Mouse (Mus musculus) embryonic facial prominence, embryonic 15.5 days (tissue): ENCODE data around the gene Pald1. TPM values are rescaled to one million over a fixed set of nuclear protein-coding genes. Genes with fewer than 3 reads are reported as not detected.

Source experiments
- ATAC-seq: fragments of 200-750 bp; cut with Nextera tagmentation; 2 replicates; pipeline ENCODE4 v1.8.0; 2017; ENCODE audit warnings: low read depth, moderate TSS enrichment; ENCODE audit not compliant: insufficient number of reproducible peaks, low FRiP score, low TSS enrichment
- H3K27ac ChIP-seq: fragments of 300-500 bp; sonication (generic); replicated peaks from 2 replicates; pipeline ENCODE4 v1.5.1; 2015; ENCODE audit warnings: mild to moderate bottlenecking, inconsistent platforms
- H3K27me3 ChIP-seq: fragments of 300-500 bp; sonication (generic); 2 replicates; pipeline ENCODE4 v1.6.1; 2015; ENCODE audit warnings: inconsistent platforms
- H3K36me3 ChIP-seq: fragments of 300-500 bp; sonication (generic); 2 replicates; pipeline ENCODE4 v1.6.1; 2015; ENCODE audit warnings: mild to moderate bottlenecking, inconsistent platforms
- H3K4me1 ChIP-seq: fragments of 300-500 bp; sonication (generic); 2 replicates; pipeline ENCODE4 v1.6.1; 2015; ENCODE audit warnings: inconsistent platforms
- H3K4me2 ChIP-seq: fragments of 300-500 bp; sonication (generic); replicated peaks from 2 replicates; pipeline ENCODE4 v1.6.1; 2015; ENCODE audit warnings: mild to moderate bottlenecking, inconsistent platforms
- H3K4me3 ChIP-seq: fragments of 300-500 bp; sonication (generic); replicated peaks from 2 replicates; pipeline ENCODE4 v1.5.1; 2015; ENCODE audit warnings: mild to moderate bottlenecking, inconsistent platforms
- H3K9ac ChIP-seq: fragments of 300-500 bp; sonication (generic); 2 replicates; pipeline ENCODE4 v1.6.1; 2015; ENCODE audit warnings: inconsistent platforms
- H3K9me3 ChIP-seq: fragments of 300-500 bp; sonication (generic); replicated peaks from 2 replicates; pipeline ENCODE4 v1.6.1; 2016; ENCODE audit warnings: inconsistent platforms
- WGBS: fragments of 180-500 bp; shearing (Covaris S2); methylation state at CpG from one replicate; pipeline ENCODE4 v1.1.7; 2015; 5-methylcytosine and 5-hydroxymethylcytosine counted together
- polyA plus RNA-seq: library from polyadenylated mRNA; unstranded; fragments of >200 nt; fragmentation: Nextera tagmentation; extraction: Ambion mirVana; gene quantifications from 2 replicates; pipeline ENCODE4 v1.2.1, GENCODE M21; 2015

The Pald1 gene
- polyA plus RNA-seq = 22.7 and 22.8 TPM in 2 replicates

DNA sequence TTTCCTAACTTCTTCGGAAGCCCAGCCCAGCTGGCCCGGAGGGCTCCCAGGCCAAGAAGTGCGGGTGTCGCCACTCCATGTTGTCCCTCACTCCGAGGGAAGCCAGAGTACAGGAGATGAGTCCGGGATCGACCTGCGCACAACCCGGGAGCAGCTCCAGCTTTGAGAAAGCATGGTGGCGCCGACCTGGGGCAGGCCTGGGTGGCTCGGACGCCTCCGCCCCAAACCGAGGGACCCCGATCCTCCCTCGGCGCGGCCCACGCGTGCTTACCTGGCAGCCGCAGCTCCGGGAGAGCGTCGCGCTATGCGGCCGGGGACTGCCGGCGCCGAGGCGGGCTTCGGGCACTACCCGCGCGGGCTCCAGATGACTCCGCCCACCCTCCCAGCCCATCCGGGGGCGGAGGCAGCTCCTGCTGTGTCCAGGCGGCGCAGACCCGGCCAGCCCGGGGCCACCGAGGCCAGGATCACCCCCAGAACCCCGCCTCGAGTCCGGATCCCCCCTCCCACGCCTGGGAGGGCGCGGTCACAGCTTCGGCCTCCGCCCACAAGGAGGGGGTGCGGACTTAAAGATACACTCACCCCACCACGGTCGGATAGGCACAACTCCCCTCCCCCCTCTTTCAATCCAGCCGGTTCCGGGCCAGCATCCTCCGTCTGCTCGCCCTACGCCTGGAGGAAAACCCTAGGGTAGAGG, at the start of gene Pald1:
Pald1 (minus strand) TSS at position 510 of the 694 bp plus-strand sequence.
- H3K36me3 ChIP-seq = no peaks in the 10 kb centered on the region
- H3K4me3 ChIP-seq = peak within 1 kb of the TSS; percentile 71
- H3K9me3 ChIP-seq = no peaks in the 10 kb centered on the region
- H3K4me2 ChIP-seq = peak within 1 kb of the TSS; percentile 96
- peak within 1 kb of the TSS; percentile 75 for H3K9ac ChIP-seq
- ATAC-seq = peak; percentile 81
- no peaks in the 10 kb centered on the region for H3K27me3 ChIP-seq
- H3K27ac ChIP-seq = peak within 1 kb of the TSS; percentile 55; the same call in 1 of the 2 replicates
- WGBS = under 1% methylated on average over 57 of the region's 60 CpGs
- peaks cover 44% of the 10 kb centered on the region for H3K4me1 ChIP-seq

DNA sequence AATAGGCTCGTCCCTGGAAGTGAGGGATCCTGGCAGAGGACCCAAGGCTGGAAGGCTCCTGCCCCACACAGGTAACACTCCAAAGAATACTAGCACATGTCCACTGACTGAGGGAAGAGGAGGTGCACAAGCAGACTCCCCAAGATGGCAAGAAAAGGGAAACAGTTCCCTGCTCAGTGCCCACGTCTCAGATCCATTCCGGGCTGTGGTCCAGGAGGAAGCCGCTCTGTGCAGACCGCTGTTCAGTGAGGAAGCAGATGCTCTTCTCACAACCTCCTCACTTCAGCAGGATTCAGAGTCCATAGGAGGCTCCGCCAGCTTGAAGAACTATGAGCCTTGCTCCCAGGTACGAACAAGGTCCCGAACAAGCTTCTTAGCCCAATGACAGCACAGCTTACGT, 48.0 kb upstream of the Pald1 start:
- H3K27me3 ChIP-seq = no peaks in the 10 kb centered on the region
- no peak overlapping the region for H3K9ac ChIP-seq
- no peaks in the 10 kb centered on the region for H3K9me3 ChIP-seq
- H3K4me2 ChIP-seq = no peak overlapping the region
- H3K36me3 ChIP-seq = peaks cover 54% of the 10 kb centered on the region
- no peak overlapping the region for H3K27ac ChIP-seq
- 88% methylated on average over 9 of the region's 9 CpGs for WGBS
- no peak overlapping the region for H3K4me3 ChIP-seq
- no peak for ATAC-seq
- peaks cover 4% of the 10 kb centered on the region; the same call in 1 of the 2 replicates for H3K4me1 ChIP-seq

DNA sequence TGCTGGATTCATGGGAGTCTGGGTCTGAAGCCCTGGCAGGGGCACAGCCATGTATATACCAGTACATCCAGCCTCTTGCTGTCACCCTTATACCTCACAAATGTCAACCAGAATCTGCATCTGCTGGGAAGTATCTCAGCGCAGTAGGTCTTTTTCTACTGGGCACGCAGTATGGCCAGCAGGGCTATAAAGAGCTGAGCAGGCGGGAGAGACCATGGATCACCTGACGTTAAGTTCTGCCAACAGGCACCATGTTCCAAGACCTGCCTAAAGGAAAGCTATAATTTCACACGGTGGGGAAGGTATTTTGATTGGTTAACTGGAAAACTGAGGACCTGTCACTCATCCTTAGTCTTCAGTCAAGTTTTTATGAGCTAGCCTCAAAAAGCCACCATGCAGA, 45.7 kb upstream of the Pald1 start:
- Histone ChIP-seq H3K9me3 (no peaks in the 10 kb centered on the region), H3K27ac (no peak overlapping the region), H3K27me3 (no peaks in the 10 kb centered on the region), H3K4me3 (no peak overlapping the region), H3K9ac (no peak overlapping the region), H3K4me2 (no peak overlapping the region), H3K4me1 (peaks cover 9% of the 10 kb centered on the region; the same call in 1 of the 2 replicates), H3K36me3 (peaks cover 41% of the 10 kb centered on the region)
- ATAC-seq = no peak
- 87% methylated on average over 5 of the region's 5 CpGs for WGBS

DNA sequence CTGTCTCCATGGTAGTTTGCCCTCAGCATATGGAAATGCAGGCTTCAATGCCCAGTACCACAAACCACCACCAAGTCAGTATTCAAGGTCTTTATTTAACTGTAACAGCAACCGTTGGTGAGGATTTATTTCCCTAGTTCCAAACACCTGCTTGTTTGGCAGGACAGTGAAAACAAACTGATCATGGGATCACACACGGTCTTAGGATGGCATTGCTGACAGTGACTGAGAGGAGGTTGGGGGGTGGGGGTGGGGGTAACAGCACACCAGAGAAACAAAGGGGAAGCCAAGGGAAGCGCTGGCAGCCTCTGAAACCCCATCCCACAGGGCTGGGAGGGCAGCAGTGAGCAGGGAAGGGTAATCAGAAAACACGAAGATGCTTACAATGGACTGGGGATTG, 45.1 kb upstream of the Pald1 start:
- Histone ChIP-seq H3K9me3 (no peaks in the 10 kb centered on the region), H3K4me2 (no peak overlapping the region), H3K9ac (no peak overlapping the region), H3K4me1 (peaks cover 9% of the 10 kb centered on the region; the same call in 1 of the 2 replicates), H3K27me3 (no peaks in the 10 kb centered on the region), H3K36me3 (peaks cover 35% of the 10 kb centered on the region), H3K27ac (no peak overlapping the region), H3K4me3 (no peak overlapping the region)
- no peak for ATAC-seq
- 65% methylated on average over 4 of the region's 4 CpGs for WGBS

DNA sequence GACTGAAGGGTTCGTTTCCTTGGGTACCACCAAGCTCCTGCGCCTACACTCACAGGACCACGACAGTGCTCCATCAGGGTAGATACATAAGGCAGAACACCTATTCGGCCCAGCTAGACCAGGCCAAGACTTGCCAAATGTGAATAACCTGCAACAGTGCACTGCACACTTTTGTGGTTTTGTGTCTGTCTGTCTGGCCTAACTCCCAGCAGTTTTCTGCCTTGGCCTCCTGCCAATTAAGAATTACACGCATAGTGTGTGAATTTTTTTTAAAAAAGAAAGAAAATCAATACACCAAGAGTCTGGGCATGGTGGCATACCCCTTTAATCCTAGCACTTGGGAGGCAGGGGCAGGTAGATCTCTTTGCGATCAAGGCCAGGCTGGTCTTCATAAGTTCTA, 44.6 kb upstream of the Pald1 start:
- WGBS = 76% methylated on average over 6 of the region's 6 CpGs
- H3K4me1 ChIP-seq = peaks cover 9% of the 10 kb centered on the region; the same call in 1 of the 2 replicates
- H3K36me3 ChIP-seq = peaks cover 30% of the 10 kb centered on the region
- H3K27ac ChIP-seq = no peak overlapping the region
- no peak overlapping the region for H3K9ac ChIP-seq
- no peak for ATAC-seq
- no peaks in the 10 kb centered on the region for H3K27me3 ChIP-seq
- no peak overlapping the region for H3K4me2 ChIP-seq
- H3K9me3 ChIP-seq = no peaks in the 10 kb centered on the region
- no peak overlapping the region for H3K4me3 ChIP-seq

DNA sequence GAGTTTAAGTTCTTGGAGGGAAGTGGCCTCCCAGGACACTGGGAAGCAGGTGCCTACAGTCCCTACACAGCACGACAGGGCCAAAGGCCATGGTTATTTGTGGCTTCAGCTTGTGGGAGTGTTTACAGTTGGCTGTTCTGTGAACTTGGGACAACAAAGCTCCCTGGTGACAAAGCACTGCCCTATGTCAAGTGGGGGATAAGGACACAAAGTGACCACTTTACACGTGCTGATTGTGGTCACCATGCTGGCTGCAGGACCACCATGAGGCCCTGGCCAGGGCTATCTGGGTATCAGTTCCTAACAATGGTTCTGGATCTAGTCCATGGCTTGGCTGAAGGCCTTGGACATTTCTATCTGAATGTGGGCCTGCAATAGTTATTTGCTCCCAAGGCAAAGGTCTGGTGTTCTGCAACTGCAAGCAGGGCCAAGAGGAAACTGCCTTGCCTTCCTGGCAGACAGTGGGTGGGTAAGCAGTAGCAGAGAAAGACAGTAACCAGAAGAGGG, 43.0 kb upstream of the Pald1 start:
- H3K9me3 ChIP-seq = no peaks in the 10 kb centered on the region
- H3K27me3 ChIP-seq = no peaks in the 10 kb centered on the region
- no peak overlapping the region for H3K27ac ChIP-seq
- no peak overlapping the region for H3K4me2 ChIP-seq
- H3K4me3 ChIP-seq = no peak overlapping the region
- no peak for ATAC-seq
- H3K36me3 ChIP-seq = peaks cover 21% of the 10 kb centered on the region
- H3K9ac ChIP-seq = no peak overlapping the region
- WGBS = 56% methylated on average over 2 of the region's 2 CpGs
- H3K4me1 ChIP-seq = peaks cover 9% of the 10 kb centered on the region; the same call in 1 of the 2 replicates

DNA sequence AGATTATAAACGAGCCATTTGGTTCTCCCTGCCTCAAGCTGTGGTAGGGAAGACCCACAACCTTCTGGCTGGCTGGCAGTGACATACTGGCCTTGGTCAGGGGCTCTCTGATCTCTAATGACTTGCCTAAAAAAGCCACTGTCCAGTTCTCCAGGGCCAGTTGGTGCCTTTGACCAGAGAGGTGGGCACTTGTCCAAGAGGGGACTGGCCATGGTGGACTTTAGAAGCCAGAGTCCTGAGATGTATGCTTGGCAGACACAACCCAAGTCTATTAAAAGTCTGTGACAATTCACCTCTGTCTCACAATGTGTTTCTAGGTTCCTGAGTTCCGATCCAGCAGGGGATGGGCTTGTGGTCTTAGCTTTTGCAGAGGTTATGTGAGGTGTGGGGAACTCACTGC, 41.7 kb upstream of the Pald1 start:
- Histone ChIP-seq H3K4me2 (no peak overlapping the region), H3K9me3 (no peaks in the 10 kb centered on the region), H3K27ac (no peak overlapping the region), H3K4me3 (no peak overlapping the region), H3K27me3 (peaks cover 9% of the 10 kb centered on the region), H3K4me1 (peaks cover 9% of the 10 kb centered on the region; the same call in 1 of the 2 replicates), H3K36me3 (peaks cover 9% of the 10 kb centered on the region), H3K9ac (no peak overlapping the region)
- 64% methylated on average over 2 of the region's 2 CpGs for WGBS
- ATAC-seq = no peak

DNA sequence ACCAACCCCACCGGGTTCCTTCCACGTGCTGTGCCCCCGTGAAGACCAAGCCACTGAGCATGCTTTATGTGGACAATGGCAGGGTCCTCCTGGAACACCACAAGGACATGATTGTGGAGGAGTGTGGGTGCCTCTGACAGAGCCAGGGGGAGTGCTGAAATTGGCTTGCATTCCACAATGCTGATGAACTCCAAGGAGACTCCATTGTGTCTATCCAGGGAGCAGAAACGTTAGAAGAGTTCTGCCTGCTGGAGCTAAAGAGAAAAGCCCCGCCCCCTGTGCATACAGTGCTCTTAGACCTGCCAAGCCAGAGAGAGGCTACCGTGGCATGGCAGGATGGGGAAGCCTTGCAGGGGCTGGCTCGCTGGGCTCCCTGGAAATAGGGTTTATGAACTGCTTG, 41.2 kb upstream of the Pald1 start:
- H3K4me1 ChIP-seq = peaks cover 9% of the 10 kb centered on the region; the same call in 1 of the 2 replicates
- no peaks in the 10 kb centered on the region for H3K9me3 ChIP-seq
- no peak overlapping the region; the same call in 1 of the 2 replicates for H3K4me2 ChIP-seq
- 0 out of 2 replicates have a peak, but pooled peaks cover 5% of the 10 kb centered on the region for H3K36me3 ChIP-seq
- WGBS = 17% methylated on average over 7 of the region's 7 CpGs
- H3K4me3 ChIP-seq = no peak overlapping the region
- no peak overlapping the region for H3K9ac ChIP-seq
- H3K27me3 ChIP-seq = peaks cover 15% of the 10 kb centered on the region
- ATAC-seq = no peak
- no peak overlapping the region for H3K27ac ChIP-seq

DNA sequence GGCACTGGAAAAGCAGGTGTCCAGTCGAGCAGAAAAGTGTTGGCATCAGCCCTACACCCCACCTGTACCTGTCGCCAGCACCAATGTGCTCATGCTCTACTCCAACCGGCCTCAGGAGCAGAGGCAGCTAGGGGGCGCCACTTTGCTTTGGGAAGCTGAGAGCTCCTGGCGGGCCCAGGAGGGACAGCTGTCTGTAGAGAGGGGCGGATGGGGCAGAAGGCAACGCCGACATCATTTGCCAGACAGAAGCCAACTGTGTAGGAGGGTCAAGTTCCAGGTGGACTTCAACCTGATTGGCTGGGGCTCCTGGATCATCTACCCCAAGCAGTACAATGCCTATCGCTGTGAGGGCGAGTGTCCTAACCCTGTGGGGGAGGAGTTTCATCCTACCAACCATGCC, 40.0 kb upstream of the Pald1 start:
- H3K9me3 ChIP-seq = no peaks in the 10 kb centered on the region
- WGBS = 39% methylated on average over 10 of the region's 10 CpGs
- no peak overlapping the region for H3K27ac ChIP-seq
- H3K4me3 ChIP-seq = no peak overlapping the region
- no peak overlapping the region for H3K9ac ChIP-seq
- peaks cover 10% of the 10 kb centered on the region for H3K4me1 ChIP-seq
- peaks cover 26% of the 10 kb centered on the region for H3K27me3 ChIP-seq
- no peak for ATAC-seq
- H3K36me3 ChIP-seq = no peaks in the 10 kb centered on the region
- no peak overlapping the region for H3K4me2 ChIP-seq

DNA sequence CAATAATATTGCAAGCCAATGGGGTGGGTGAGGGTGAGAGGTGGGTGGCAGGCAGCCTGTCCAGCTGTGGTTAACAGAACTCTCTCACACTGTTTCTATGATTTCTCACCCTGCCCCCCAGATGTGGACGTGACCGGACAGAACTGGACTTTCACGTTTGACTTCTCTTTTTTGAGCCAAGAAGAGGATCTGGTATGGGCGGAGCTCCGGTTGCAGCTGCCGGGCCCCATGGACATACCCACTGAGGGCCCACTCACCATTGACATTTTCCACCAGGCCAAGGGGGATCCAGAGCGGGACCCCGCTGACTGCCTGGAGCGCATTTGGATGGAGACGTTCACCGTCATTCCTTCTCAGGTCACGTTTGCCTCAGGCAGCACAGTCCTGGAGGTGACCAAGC, 39.5 kb upstream of the Pald1 start:
- Histone ChIP-seq H3K9ac (no peak overlapping the region), H3K4me2 (no peak overlapping the region), H3K4me3 (no peak overlapping the region), H3K27me3 (peaks cover 30% of the 10 kb centered on the region), H3K9me3 (no peaks in the 10 kb centered on the region), H3K27ac (no peak overlapping the region), H3K36me3 (no peaks in the 10 kb centered on the region), H3K4me1 (peaks cover 15% of the 10 kb centered on the region)
- no peak for ATAC-seq
- WGBS = 75% methylated on average over 12 of the region's 12 CpGs

DNA sequence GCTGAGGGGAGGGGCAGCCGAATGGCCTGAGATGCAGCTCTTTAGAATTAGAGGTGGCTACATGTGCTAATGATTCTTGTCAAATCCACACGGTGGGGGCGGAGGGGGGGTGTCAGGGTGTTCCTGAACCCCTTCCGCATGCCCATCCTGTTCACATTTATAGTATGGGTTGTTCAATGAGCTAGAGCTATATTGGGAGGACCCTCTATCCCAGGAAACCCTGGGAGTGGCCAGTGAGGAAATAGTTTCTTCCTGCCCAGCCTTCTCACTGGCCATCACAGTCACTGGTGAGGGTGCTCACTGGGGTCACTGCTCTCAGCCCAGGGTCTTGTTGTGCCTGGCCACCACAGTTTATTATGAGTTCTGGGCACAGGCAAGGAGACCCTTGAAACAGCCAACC, 36.7 kb upstream of the Pald1 start:
- H3K4me1 ChIP-seq = peaks cover 17% of the 10 kb centered on the region
- H3K4me3 ChIP-seq = no peak overlapping the region
- no peak overlapping the region for H3K9ac ChIP-seq
- no peaks in the 10 kb centered on the region for H3K9me3 ChIP-seq
- H3K4me2 ChIP-seq = no peak overlapping the region
- peaks cover 55% of the 10 kb centered on the region for H3K27me3 ChIP-seq
- no peaks in the 10 kb centered on the region for H3K36me3 ChIP-seq
- WGBS = 61% methylated on average over 4 of the region's 4 CpGs
- no peak overlapping the region for H3K27ac ChIP-seq
- ATAC-seq = no peak

DNA sequence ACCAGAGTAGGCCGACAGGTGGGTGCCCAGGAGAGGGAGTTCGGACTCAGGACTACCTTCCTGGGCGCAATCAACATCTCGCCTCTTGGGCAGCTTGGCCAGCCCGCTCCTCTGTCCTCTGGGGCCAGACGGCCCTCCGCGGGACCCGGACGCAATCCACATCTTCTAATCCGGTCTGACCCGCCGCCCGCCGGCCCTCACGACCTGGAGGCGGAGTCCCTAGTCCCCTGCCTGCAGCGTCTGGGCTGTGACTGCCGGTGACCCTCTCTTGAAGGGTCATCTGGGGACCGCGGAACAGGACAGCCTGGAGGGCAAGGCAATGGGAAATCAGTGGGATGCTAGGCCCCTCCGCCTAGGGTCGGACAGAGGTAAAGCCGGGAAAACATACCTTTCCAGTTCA, 35.8 kb upstream of the Pald1 start:
- no peak overlapping the region for H3K4me2 ChIP-seq
- ATAC-seq = no peak
- 12% methylated on average over 24 of the region's 24 CpGs for WGBS

More for the DNA sequence above, 35.8 kb upstream of the Pald1 start:
- H3K9ac ChIP-seq = no peak overlapping the region
- peaks cover 11% of the 10 kb centered on the region for H3K4me1 ChIP-seq
- no peak overlapping the region for H3K27ac ChIP-seq
- H3K9me3 ChIP-seq = no peaks in the 10 kb centered on the region
- no peak overlapping the region for H3K4me3 ChIP-seq
- peaks cover 55% of the 10 kb centered on the region for H3K27me3 ChIP-seq
- H3K36me3 ChIP-seq = no peaks in the 10 kb centered on the region
